Mouse (Mus musculus) right cerebral cortex, adult 2 months (tissue): ENCODE measurements around the gene Aqp8.

Experiments used
- DNase-seq, 2 experiments: peaks; one replicate each; pipeline ENCODE4 v3.0.0; 2021 to 2022; ENCODE audit warnings: low spot score in 2 of 2

Gene Aqp8

DNA sequence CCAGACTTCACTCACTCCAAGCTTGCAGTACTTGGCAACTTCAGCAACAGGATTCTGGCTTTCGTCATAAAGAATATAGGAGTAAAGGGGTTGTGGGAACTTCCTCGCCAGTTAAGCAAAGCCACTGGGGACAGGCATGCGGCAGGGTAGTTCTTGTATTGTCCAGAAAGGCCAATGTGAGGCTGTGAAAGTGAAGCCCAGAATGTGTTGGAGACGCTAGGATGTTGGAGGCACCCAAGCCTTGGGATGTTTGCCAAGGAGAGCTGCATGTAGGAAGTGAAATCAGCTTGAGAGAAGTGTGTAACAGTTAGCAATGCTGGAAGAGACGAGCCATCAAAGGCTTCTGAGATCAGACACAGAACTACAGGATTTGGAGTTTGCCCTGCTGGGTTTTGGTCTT, 25.6 kb downstream of the Aqp8 start:
- peak; percentile 49 to 68 for DNase-seq

GRCm38 (mm10) chr7:123499481-123500238, 37.6 kb downstream of the Aqp8 start:
- DNase-seq = peak; percentile 24 to 26

GRCm38 (mm10) chr7:123500239-123501219, 38.4 kb downstream of the Aqp8 start, which contains the start of gene Zkscan2:
Gene Zkscan2, minus strand, starts transcription at chr7:123500449.
- peak; percentile 89 to 91 for DNase-seq

DNA sequence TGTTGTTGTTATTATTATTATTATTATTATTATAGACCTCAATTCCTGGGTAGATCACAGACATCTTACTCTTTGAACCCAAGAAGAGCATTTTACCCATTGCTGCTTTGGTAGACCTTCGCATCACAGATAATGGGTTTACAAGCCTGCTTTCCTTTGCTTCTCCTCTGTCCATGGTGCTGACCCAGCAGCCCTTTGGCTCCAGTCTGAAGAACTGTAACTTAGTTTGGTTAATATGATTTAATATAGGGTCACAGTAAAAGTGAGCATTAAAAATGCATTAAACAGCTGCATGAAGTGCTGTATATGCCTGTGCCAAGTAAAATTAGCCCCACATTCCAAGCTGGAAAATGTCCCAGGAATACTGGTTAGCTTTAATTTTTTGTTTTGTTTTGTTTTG, 41.3 kb downstream of the Aqp8 start:
- DNase-seq = no peak

DNA sequence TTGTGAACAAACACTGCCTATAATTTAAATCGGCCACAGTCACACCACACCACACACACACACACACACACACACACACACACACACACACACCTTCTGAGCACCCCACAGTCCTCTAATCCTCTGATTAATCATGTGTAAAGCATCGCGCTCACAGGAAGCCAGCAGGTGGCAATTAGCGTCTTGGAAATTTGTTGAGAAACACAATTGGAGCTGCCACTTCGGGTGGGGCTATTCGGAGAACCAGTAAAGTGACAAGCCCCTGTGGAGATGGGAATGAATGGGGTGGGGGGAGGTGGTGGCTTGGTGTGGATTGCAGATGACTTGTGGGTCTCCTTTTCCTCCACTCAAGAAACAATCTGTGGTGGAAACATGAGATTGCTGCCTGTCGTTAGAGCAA, 45.9 kb downstream of the Aqp8 start:
- no peak for DNase-seq
